Mouse (Mus musculus) heart, adult 9 months (tissue): ENCODE measurements around the gene Nr1h4.

Experiments
- DNase-seq, 2 experiments: peaks; one replicate each; pipeline ENCODE4 v3.0.0; 2022; ENCODE audit warnings: low spot score in 2 of 2

Gene Nr1h4

GRCm38 (mm10) chr10:89432743-89433142 is 100.6 kb downstream of the Nr1h4 start:
- DNase-seq: no peak

DNA sequence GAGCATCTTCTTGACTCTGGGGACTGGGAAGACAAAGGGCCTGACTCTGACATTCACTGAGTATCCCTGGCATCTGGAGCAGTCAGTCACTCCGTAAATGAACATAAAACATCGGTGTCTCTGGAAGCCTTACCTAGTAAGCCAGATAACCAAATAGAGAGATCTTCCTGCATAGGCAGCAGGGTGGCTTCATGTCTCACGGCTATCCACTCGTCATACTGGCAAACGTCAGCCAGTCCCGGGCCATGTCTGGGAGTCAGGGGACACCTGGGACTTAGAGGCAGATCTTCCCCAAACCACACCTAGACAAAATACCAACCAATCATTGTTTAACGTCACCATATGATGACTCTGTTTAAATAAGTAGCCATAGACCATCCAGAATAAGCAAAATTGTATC is 102.6 kb downstream of the Nr1h4 start:
- DNase-seq: no peak

DNA sequence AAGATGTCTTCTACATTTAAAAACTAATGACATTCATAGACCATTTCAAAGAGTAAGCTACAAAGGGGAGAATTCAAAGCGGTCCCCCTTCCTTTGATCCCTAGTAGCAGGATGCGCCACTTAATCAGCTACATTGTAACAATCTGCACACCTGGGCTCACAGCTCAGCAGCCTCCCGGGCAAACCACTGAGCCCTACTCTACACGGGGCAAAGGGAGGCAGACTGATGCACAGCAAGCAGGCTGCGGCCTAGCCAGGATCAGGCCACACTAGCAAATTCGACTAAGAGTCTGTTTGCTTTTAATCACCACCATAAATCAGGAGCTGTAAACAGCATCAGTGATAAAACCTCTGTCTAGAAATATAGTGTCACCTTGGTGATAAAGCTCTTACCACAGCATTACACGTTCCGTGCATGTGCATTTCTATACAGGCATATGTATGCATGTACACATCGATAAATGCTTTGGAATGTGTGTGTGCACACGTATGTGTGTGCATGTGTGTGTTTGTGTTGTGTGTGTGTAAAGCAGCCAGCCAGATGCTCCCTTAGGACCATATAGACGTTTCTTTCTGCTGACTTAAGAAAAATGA is 108.5 kb downstream of the Nr1h4 start:
- DNase-seq: no peak

- no peak for DNase-seq
These were observed 109.2 kb downstream of the Nr1h4 start for GRCm38 (mm10) chr10:89424217-89424616.

GRCm38 (mm10) chr10:89423164-89423778 is 110.1 kb downstream of the Nr1h4 start:
- DNase-seq: no peak

- DNase-seq: no peak
These were observed 110.8 kb downstream of the Nr1h4 start for GRCm38 (mm10) chr10:89422504-89423158.

GRCm38 (mm10) chr10:89417966-89418365 is 115.4 kb downstream of the Nr1h4 start:
- DNase-seq: no peak

GRCm38 (mm10) chr10:89415478-89415877 is 117.9 kb downstream of the Nr1h4 start:
- no peak for DNase-seq

DNA sequence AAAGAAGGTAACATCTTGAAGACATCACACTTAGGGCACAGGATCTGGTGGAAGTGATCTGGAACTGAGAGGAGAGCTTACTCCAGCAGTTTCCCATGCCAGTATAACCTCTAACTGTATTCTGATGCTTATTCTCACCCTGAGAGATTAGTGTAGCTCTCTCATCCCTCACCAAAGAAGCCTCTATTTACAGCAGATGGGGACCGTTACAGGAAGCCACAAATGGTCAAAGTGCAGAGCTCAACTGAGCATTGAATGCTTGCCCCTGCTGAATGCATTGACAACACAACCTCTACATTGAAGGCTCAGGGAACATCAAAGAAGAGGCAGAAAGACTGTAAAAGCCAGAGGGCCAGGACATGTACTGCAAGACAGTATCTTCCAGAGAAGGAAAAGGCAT is 125.8 kb downstream of the Nr1h4 start:
- DNase-seq: no peak

DNA sequence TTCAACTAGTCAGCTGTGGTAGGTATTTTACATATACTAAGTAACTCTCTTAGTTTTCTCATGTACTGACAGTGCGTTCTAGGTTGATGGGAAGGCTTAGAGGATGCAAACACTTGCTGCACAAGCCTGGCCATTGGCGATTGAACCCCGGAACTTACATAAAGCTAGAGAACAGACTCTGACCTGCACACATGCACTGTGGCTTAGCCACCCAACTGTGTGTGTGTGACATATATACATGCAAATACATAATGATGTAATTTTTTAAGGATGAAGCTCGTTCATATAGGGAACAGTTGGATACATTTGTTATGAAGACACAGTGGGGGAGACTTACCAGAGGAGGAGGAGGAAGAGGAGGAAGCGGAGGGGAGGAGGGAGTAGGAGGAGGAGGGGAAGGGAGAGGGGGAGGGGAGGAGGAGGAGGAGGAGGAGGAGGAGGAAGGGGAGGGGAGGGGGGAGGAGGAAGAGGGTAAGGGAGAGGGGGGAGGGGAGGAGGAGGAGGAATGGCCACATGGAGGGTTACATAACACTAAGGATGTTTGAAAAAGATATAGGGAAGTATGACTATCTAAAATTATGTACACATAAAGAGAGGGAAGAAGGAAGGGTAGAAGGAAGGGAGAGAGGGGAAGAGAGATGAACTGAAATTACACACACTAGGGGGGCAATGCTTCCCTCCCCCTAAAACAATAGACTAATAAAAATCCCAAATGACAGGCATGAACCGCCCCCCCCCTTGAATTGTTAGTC is 126.5 kb downstream of the Nr1h4 start:
- no peak for DNase-seq

GRCm38 (mm10) chr10:89404936-89405335 is 128.4 kb downstream of the Nr1h4 start:
- no peak for DNase-seq
